Mouse (Mus musculus): ENCODE data around the gene Ifi203.
"Not testable (repeated sequence)": the region's sequence is repeated elsewhere in the genome, so short reads cannot be mapped to it uniquely, and the experiment has no call there.

DNA sequence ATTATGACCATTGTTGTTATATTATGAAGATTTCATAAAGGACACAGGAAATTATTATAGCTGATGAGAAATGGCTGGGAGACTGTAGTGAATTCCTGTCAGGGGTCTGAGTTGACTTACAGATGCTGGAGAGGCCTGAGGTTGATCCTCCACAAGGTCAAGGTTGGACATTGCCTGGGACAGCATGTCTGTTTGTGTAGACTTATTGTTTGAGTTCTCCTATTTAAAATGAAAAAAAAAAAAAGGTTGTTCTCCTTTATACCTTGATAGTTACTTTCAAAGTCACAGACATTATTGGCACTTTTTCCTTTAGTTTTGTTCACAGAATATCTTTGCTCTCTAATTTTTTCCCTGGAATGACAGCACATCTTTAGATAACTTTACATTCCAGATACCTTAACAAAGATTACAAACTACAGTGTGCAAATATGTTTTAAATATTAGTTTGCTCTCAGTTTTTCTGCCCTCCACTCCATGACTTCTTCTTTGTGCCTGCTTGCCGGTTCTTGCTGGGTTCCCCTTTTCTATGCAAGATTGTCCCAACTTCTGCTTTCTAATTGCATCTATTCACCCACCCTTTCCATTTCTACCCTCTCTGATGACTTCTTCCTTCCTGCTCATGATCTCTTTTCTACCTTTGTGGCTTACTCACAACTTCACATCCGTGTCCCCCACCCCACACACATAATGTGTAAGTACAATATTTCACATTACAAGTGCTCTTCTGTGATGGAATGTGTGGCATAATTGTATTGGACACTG, 55.3 kb downstream of the Ifi203 start:
- not testable (repeated sequence) for TF ChIP-seq CTCF (IDR thresholded peaks at IDR 0.05; ENCODE audit: extremely low read depth, insufficient read length, insufficient replicate concordance, low read depth, low read length); POLR2A (IDR thresholded peaks at IDR 0.05; ENCODE audit: low read depth, low read length)

Data from small intestine, adult 2 months (tissue).